Mouse (Mus musculus): ENCODE results near the gene Itga3. TPM values are rescaled to one million over a fixed set of nuclear protein-coding genes. Genes with fewer than 3 reads are reported as not detected.

Itga3 gene
- polyA plus RNA-seq, 1 experiment from 2014 or later = 20.3 TPM

- Histone ChIP-seq H3K9me3 (replicated peaks) (no peaks in the 10 kb centered on the region), H3K27me3 (replicated peaks) (no peaks in the 10 kb centered on the region; the same call in none of the 2 replicates), H3K27ac (replicated peaks) (no peak overlapping the region), H3K9ac (replicated peaks) (no peak overlapping the region), H3K4me2 (peak overlapping the region; percentile 40), H3K4me3 (replicated peaks) (no peak overlapping the region), H3K36me3 (no peaks in the 10 kb centered on the region), H3K4me1 (peaks cover 21% of the 10 kb centered on the region)
- 0 out of 2 replicates have a peak, but pooled peaks have one; percentile 66 for ATAC-seq (ENCODE audit: low FRiP score)
- 31% methylated on average over 23 of the region's 23 CpGs for WGBS
Measured at GRCm38 (mm10) chr11:95106440-95107236, 30.0 kb upstream of the Itga3 start.

GRCm38 (mm10) chr11:95105274-95105874, 28.8 kb upstream of the Itga3 start:
- H3K4me3 ChIP-seq (replicated peaks) = no peak overlapping the region
- WGBS = 3% methylated on average over 25 of the region's 25 CpGs

GRCm38 (mm10) chr11:95104266-95104665, 27.7 kb upstream of the Itga3 start:
- H3K9me3 ChIP-seq (replicated peaks) = no peaks in the 10 kb centered on the region
- no peak overlapping the region for H3K9ac ChIP-seq (replicated peaks)
- 78% methylated on average over 6 of the region's 6 CpGs for WGBS
- H3K36me3 ChIP-seq = no peaks in the 10 kb centered on the region
- no peak overlapping the region for H3K4me3 ChIP-seq (replicated peaks)
- no peaks in the 10 kb centered on the region; the same call in none of the 2 replicates for H3K27me3 ChIP-seq (replicated peaks)
- no peak for ATAC-seq (ENCODE audit: low FRiP score)
- H3K4me1 ChIP-seq = peaks cover 21% of the 10 kb centered on the region
- no peak overlapping the region for H3K4me2 ChIP-seq
- no peak overlapping the region for H3K27ac ChIP-seq (replicated peaks)

More at GRCm38 (mm10) chr11:95105274-95105874, 28.8 kb upstream of the Itga3 start:
- H3K36me3 ChIP-seq = no peaks in the 10 kb centered on the region
- H3K9ac ChIP-seq (replicated peaks) = no peak overlapping the region
- H3K4me1 ChIP-seq = peaks cover 21% of the 10 kb centered on the region
- H3K4me2 ChIP-seq = peak overlapping the region; percentile 45
- no peak for ATAC-seq (ENCODE audit: low FRiP score)
- H3K27ac ChIP-seq (replicated peaks) = no peak overlapping the region
- no peaks in the 10 kb centered on the region for H3K9me3 ChIP-seq (replicated peaks)
- H3K27me3 ChIP-seq (replicated peaks) = no peaks in the 10 kb centered on the region; the same call in none of the 2 replicates

- peaks cover 24% of the 10 kb centered on the region for H3K4me1 ChIP-seq
- H3K27ac ChIP-seq (replicated peaks) = no peak overlapping the region
- ATAC-seq (ENCODE audit: low FRiP score) = no peak
- no peaks in the 10 kb centered on the region; the same call in none of the 2 replicates for H3K27me3 ChIP-seq (replicated peaks)
- 90% methylated on average over 19 of the region's 19 CpGs for WGBS
- H3K9me3 ChIP-seq (replicated peaks) = no peaks in the 10 kb centered on the region
- H3K4me2 ChIP-seq = no peak overlapping the region
- H3K4me3 ChIP-seq (replicated peaks) = no peak overlapping the region
- no peak overlapping the region for H3K9ac ChIP-seq (replicated peaks)
- H3K36me3 ChIP-seq = no peaks in the 10 kb centered on the region
Measured at GRCm38 (mm10) chr11:95102161-95102904, 25.7 kb upstream of the Itga3 start.

- H3K27ac ChIP-seq (replicated peaks) = no peak overlapping the region
- 26% methylated on average over 16 of the region's 16 CpGs for WGBS
- no peaks in the 10 kb centered on the region; the same call in none of the 2 replicates for H3K27me3 ChIP-seq (replicated peaks)
- no peaks in the 10 kb centered on the region for H3K36me3 ChIP-seq
- no peak overlapping the region for H3K9ac ChIP-seq (replicated peaks)
- H3K4me3 ChIP-seq (replicated peaks) = no peak overlapping the region
- peaks cover 22% of the 10 kb centered on the region for H3K4me1 ChIP-seq
- no peak for ATAC-seq (ENCODE audit: low FRiP score)
- no peak overlapping the region for H3K4me2 ChIP-seq
- no peaks in the 10 kb centered on the region for H3K9me3 ChIP-seq (replicated peaks)
Measured at GRCm38 (mm10) chr11:95101071-95101788, 24.6 kb upstream of the Itga3 start.

- H3K4me2 ChIP-seq = no peak overlapping the region
- H3K27ac ChIP-seq (replicated peaks) = no peak overlapping the region
- 41% methylated on average over 3 of the region's 3 CpGs for WGBS
- no peaks in the 10 kb centered on the region for H3K27me3 ChIP-seq (replicated peaks)
- no peak overlapping the region for H3K9ac ChIP-seq (replicated peaks)
- no peaks in the 10 kb centered on the region for H3K9me3 ChIP-seq (replicated peaks)
- H3K4me1 ChIP-seq = peaks cover 13% of the 10 kb centered on the region
- no peaks in the 10 kb centered on the region for H3K36me3 ChIP-seq
- ATAC-seq (ENCODE audit: low FRiP score) = no peak
- H3K4me3 ChIP-seq (replicated peaks) = no peak overlapping the region
Measured at GRCm38 (mm10) chr11:95100393-95100792, 23.8 kb upstream of the Itga3 start.

- WGBS = 72% methylated on average over 5 of the region's 5 CpGs
Measured at GRCm38 (mm10) chr11:95098346-95099095, 21.9 kb upstream of the Itga3 start.

GRCm38 (mm10) chr11:95097889-95098288, 21.3 kb upstream of the Itga3 start:
- peaks cover 9% of the 10 kb centered on the region for H3K4me1 ChIP-seq
- no peak overlapping the region for H3K27ac ChIP-seq (replicated peaks)
- no peak overlapping the region for H3K4me3 ChIP-seq (replicated peaks)
- WGBS = 73% methylated on average over 6 of the region's 6 CpGs
- no peak overlapping the region for H3K4me2 ChIP-seq
- no peaks in the 10 kb centered on the region for H3K9me3 ChIP-seq (replicated peaks)
- no peak for ATAC-seq (ENCODE audit: low FRiP score)
- no peaks in the 10 kb centered on the region for H3K27me3 ChIP-seq (replicated peaks)
- no peak overlapping the region for H3K9ac ChIP-seq (replicated peaks)
- H3K36me3 ChIP-seq = no peaks in the 10 kb centered on the region

More at GRCm38 (mm10) chr11:95098346-95099095, 21.9 kb upstream of the Itga3 start:
- Histone ChIP-seq H3K9me3 (replicated peaks) (no peaks in the 10 kb centered on the region), H3K4me1 (peaks cover 9% of the 10 kb centered on the region), H3K27me3 (replicated peaks) (no peaks in the 10 kb centered on the region), H3K27ac (replicated peaks) (no peak overlapping the region), H3K9ac (replicated peaks) (no peak overlapping the region), H3K4me2 (no peak overlapping the region), H3K4me3 (replicated peaks) (no peak overlapping the region), H3K36me3 (no peaks in the 10 kb centered on the region)
- ATAC-seq (ENCODE audit: low FRiP score) = no peak

- peaks cover 9% of the 10 kb centered on the region for H3K4me1 ChIP-seq
- no peaks in the 10 kb centered on the region for H3K9me3 ChIP-seq (replicated peaks)
- H3K36me3 ChIP-seq = no peaks in the 10 kb centered on the region
- H3K4me2 ChIP-seq = no peak overlapping the region
- no peak overlapping the region for H3K9ac ChIP-seq (replicated peaks)
- ATAC-seq (ENCODE audit: low FRiP score) = no peak
- no peaks in the 10 kb centered on the region for H3K27me3 ChIP-seq (replicated peaks)
- H3K4me3 ChIP-seq (replicated peaks) = no peak overlapping the region
- 58% methylated on average over 4 of the region's 4 CpGs for WGBS
- H3K27ac ChIP-seq (replicated peaks) = no peak overlapping the region
Measured at GRCm38 (mm10) chr11:95096608-95097373, 20.2 kb upstream of the Itga3 start.

- Histone ChIP-seq H3K27ac (replicated peaks) (no peak overlapping the region), H3K27me3 (replicated peaks) (no peaks in the 10 kb centered on the region), H3K4me2 (no peak overlapping the region), H3K4me1 (peaks cover 9% of the 10 kb centered on the region), H3K9ac (replicated peaks) (no peak overlapping the region), H3K36me3 (no peaks in the 10 kb centered on the region), H3K4me3 (replicated peaks) (no peak overlapping the region), H3K9me3 (replicated peaks) (no peaks in the 10 kb centered on the region)
- no peak for ATAC-seq (ENCODE audit: low FRiP score)
- 78% methylated on average over 10 of the region's 10 CpGs for whole genome bisulfite sequencing
Measured at GRCm38 (mm10) chr11:95095596-95095995, 19.0 kb upstream of the Itga3 start.
